Mouse (Mus musculus) stomach, postnatal 0 days (tissue): ENCODE results near the gene Rfx1. TPM values are rescaled to one million over a fixed set of nuclear protein-coding genes. Genes with fewer than 3 reads are reported as not detected.
A peak's percentile ranks its signal among the peaks of the same experiment; 100 is the strongest.

Source experiments
- ATAC-seq: fragments of 200-750 bp; cut with Nextera tagmentation; 2 replicates; pipeline ENCODE4 v1.8.0; 2017; ENCODE audit not compliant: low FRiP score, low TSS enrichment
- DNase-seq: peaks from one replicate; pipeline ENCODE4 v3.0.0-alpha.2; 2016; ENCODE audit warnings: low spot score
- H3K27ac ChIP-seq: fragments of 300-500 bp; sonication (generic); replicated peaks from 2 replicates; pipeline ENCODE4 v1.5.1; 2014; ENCODE audit warnings: mild to moderate bottlenecking, control low read depth
- H3K27me3 ChIP-seq: fragments of 300-500 bp; sonication (generic); 2 replicates; pipeline ENCODE4 v1.6.1; 2014; ENCODE audit warnings: low read length; ENCODE audit not compliant: control insufficient read depth, insufficient read depth
- H3K36me3 ChIP-seq: fragments of 300-500 bp; sonication (generic); 2 replicates; pipeline ENCODE4 v1.6.1; 2014; ENCODE audit warnings: low read length, mixed read lengths; ENCODE audit not compliant: control insufficient read depth, insufficient read depth
- H3K4me1 ChIP-seq: fragments of 300-500 bp; sonication (generic); replicated peaks from 2 replicates; pipeline ENCODE4 v1.6.1; 2014; ENCODE audit warnings: antibody characterized with exemption; ENCODE audit not compliant: control insufficient read depth, insufficient read depth
- H3K4me2 ChIP-seq: fragments of 300-500 bp; sonication (generic); replicated peaks from 2 replicates; pipeline ENCODE4 v1.6.1; 2014; ENCODE audit warnings: low read depth, mild to moderate bottlenecking, control low read depth, moderate library complexity
- H3K4me3 ChIP-seq: fragments of 300-500 bp; sonication (generic); 2 replicates; pipeline ENCODE4 v1.5.1; 2014; ENCODE audit warnings: low read depth, low read length, control low read depth
- H3K9ac ChIP-seq: fragments of 300-500 bp; sonication (generic); 2 replicates; pipeline ENCODE4 v1.6.1; 2014; ENCODE audit warnings: mild to moderate bottlenecking, low read length, control low read depth, mixed read lengths
- H3K9me3 ChIP-seq: fragments of 300-500 bp; sonication (generic); 2 replicates; pipeline ENCODE4 v1.6.1; 2016; ENCODE audit warnings: low read length; ENCODE audit not compliant: control insufficient read depth
- CTCF ChIP-seq: IDR thresholded peaks from 2 replicates; pipeline ENCODE4 v1.5.1; 2016; ENCODE audit warnings: antibody characterized with exemption, low read depth, mild to moderate bottlenecking, moderate library complexity
- EP300 ChIP-seq: optimal IDR thresholded peaks from 2 replicates; pipeline ENCODE3; 2016; ENCODE audit warnings: antibody characterized with exemption
- WGBS: fragments of 180-500 bp; shearing (Covaris S2); extraction: QIAGEN DNeasy Blood & Tissue Kit; methylation state at CpG from one replicate; pipeline ENCODE4 v1.1.7; 2014; 5-methylcytosine and 5-hydroxymethylcytosine counted together
- polyA plus RNA-seq: library from polyadenylated mRNA; unstranded; fragments of >200 nt; fragmentation: Nextera tagmentation; extraction: Ambion mirVana; gene quantifications from 2 replicates; pipeline ENCODE4 v1.2.1, GENCODE M21; 2015

Gene Rfx1
- polyA plus RNA-seq, 1 experiment from 2014 or later: 2.7 TPM

- H3K9ac ChIP-seq: no peak overlapping the region
- no peak overlapping the region for H3K4me3 ChIP-seq
- no peaks in the 10 kb centered on the region for H3K36me3 ChIP-seq
- no peak overlapping the region for H3K4me2 ChIP-seq
- ATAC-seq (no peak), DNase-seq (no peak)
- peaks cover 4% of the 10 kb centered on the region; the same call in 1 of the 2 replicates for H3K27me3 ChIP-seq
- H3K4me1 ChIP-seq: no peaks in the 10 kb centered on the region
- TF ChIP-seq CTCF (no peak), EP300 (no peak)
- 61% methylated on average over 5 of the region's 5 CpGs for WGBS
- no peak overlapping the region for H3K27ac ChIP-seq
- H3K9me3 ChIP-seq: no peaks in the 10 kb centered on the region
Measured at GRCm38 (mm10) chr8:84048171-84048570, 18.5 kb upstream of the Rfx1 start.

- no peak overlapping the region for H3K9ac ChIP-seq
- no peak overlapping the region for H3K27ac ChIP-seq
- no peaks in the 10 kb centered on the region for H3K9me3 ChIP-seq
- no peak overlapping the region for H3K4me3 ChIP-seq
- ATAC-seq (peak; percentile 90), DNase-seq (peak; percentile 86)
- no peak for TF ChIP-seq CTCF
- TF ChIP-seq EP300: no peak
- no peaks in the 10 kb centered on the region for H3K36me3 ChIP-seq
- H3K4me2 ChIP-seq: no peak overlapping the region
- H3K4me1 ChIP-seq: no peaks in the 10 kb centered on the region
- H3K27me3 ChIP-seq: no peaks in the 10 kb centered on the region
- 47% methylated on average over 3 of the region's 3 CpGs for WGBS
Measured at GRCm38 (mm10) chr8:84052746-84053145, 13.9 kb upstream of the Rfx1 start.

- TF ChIP-seq EP300: no peak
- 0 out of 2 replicates have a peak, but pooled peaks have one; percentile 10 for TF ChIP-seq CTCF
- H3K9ac ChIP-seq: no peak overlapping the region
- no peak overlapping the region for H3K4me3 ChIP-seq
- H3K36me3 ChIP-seq: no peaks in the 10 kb centered on the region
- no peak overlapping the region for H3K4me2 ChIP-seq
- no peaks in the 10 kb centered on the region for H3K9me3 ChIP-seq
- no peaks in the 10 kb centered on the region for H3K4me1 ChIP-seq
- no peaks in the 10 kb centered on the region for H3K27me3 ChIP-seq
- WGBS: 66% methylated on average over 5 of the region's 5 CpGs
- no peak for ATAC-seq
- no peak overlapping the region for H3K27ac ChIP-seq
- no peak for DNase-seq
Measured at GRCm38 (mm10) chr8:84053229-84053628, 13.4 kb upstream of the Rfx1 start.

- no peak for TF ChIP-seq EP300
- Histone ChIP-seq H3K36me3 (no peaks in the 10 kb centered on the region), H3K4me2 (no peak overlapping the region), H3K4me1 (no peaks in the 10 kb centered on the region), H3K27ac (no peak overlapping the region), H3K27me3 (no peaks in the 10 kb centered on the region), H3K9ac (no peak overlapping the region), H3K9me3 (no peaks in the 10 kb centered on the region), H3K4me3 (no peak overlapping the region)
- ATAC-seq (0 out of 2 replicates have a peak, but pooled peaks have one; percentile 63), DNase-seq (no peak)
- 95% methylated on average over 1 of the region's 1 CpGs for WGBS
Measured at GRCm38 (mm10) chr8:84057827-84058226, 8.8 kb upstream of the Rfx1 start.

GRCm38 (mm10) chr8:84059226-84059625, 7.4 kb upstream of the Rfx1 start:
- H3K27ac ChIP-seq: no peak overlapping the region
- no peak overlapping the region for H3K9ac ChIP-seq
- no peaks in the 10 kb centered on the region for H3K9me3 ChIP-seq
- H3K4me3 ChIP-seq: no peak overlapping the region
- no peaks in the 10 kb centered on the region for H3K36me3 ChIP-seq
- no peak for ATAC-seq
- no peak overlapping the region for H3K4me2 ChIP-seq
- H3K27me3 ChIP-seq: no peaks in the 10 kb centered on the region
- 90% methylated on average over 2 of the region's 2 CpGs for WGBS
- no peaks in the 10 kb centered on the region for H3K4me1 ChIP-seq
- no peak for TF ChIP-seq EP300
- TF ChIP-seq CTCF: peak; percentile 13; the same call in 1 of the 2 replicates
- no peak for DNase-seq

- WGBS: 81% methylated on average over 2 of the region's 2 CpGs
Measured at GRCm38 (mm10) chr8:84060245-84060644, 6.4 kb upstream of the Rfx1 start.

More at GRCm38 (mm10) chr8:84060245-84060644, 6.4 kb upstream of the Rfx1 start:
- Histone ChIP-seq H3K4me3 (no peak overlapping the region), H3K9ac (no peak overlapping the region), H3K36me3 (no peaks in the 10 kb centered on the region), H3K27ac (no peak overlapping the region), H3K4me2 (no peak overlapping the region), H3K9me3 (no peaks in the 10 kb centered on the region), H3K27me3 (no peaks in the 10 kb centered on the region), H3K4me1 (no peaks in the 10 kb centered on the region)
- ATAC-seq (no peak), DNase-seq (no peak)
- TF ChIP-seq CTCF: no peak
- TF ChIP-seq EP300: no peak
